Mouse (Mus musculus) lung, embryonic 14.5 days (tissue): ENCODE measurements around the gene Ppp4r3a. TPM values are rescaled to one million over a fixed set of nuclear protein-coding genes. Genes with fewer than 3 reads are reported as not detected.
"Not testable (repeated sequence)": the region's sequence is repeated elsewhere in the genome, so short reads cannot be mapped to it uniquely, and the experiment has no call there.

Source experiments
- ATAC-seq: fragments of 200-750 bp; cut with Nextera tagmentation; 2 replicates; pipeline ENCODE4 v1.8.0; 2017; ENCODE audit warnings: mild to moderate bottlenecking, moderate TSS enrichment, moderate library complexity; ENCODE audit not compliant: insufficient read depth
- DNase-seq: peaks from one replicate; pipeline ENCODE4 v3.0.0-alpha.2; 2015
- H3K27ac ChIP-seq: fragments of 300-500 bp; sonication (generic); 2 replicates; pipeline ENCODE4 v1.5.1; 2014; ENCODE audit warnings: low read depth, mild to moderate bottlenecking, moderate library complexity
- H3K27me3 ChIP-seq: fragments of 300-500 bp; sonication (generic); 2 replicates; pipeline ENCODE4 v1.6.1; 2014; ENCODE audit warnings: low read length, control low read depth; ENCODE audit not compliant: insufficient read depth
- H3K36me3 ChIP-seq: fragments of 300-500 bp; sonication (generic); 2 replicates; pipeline ENCODE4 v1.6.1; 2014; ENCODE audit warnings: control low read depth; ENCODE audit not compliant: insufficient read depth
- H3K4me1 ChIP-seq: fragments of 300-500 bp; sonication (generic); 2 replicates; pipeline ENCODE4 v1.6.1; 2014; ENCODE audit warnings: antibody characterized with exemption, control low read depth; ENCODE audit not compliant: insufficient read depth
- H3K4me2 ChIP-seq: fragments of 300-500 bp; sonication (generic); 2 replicates; pipeline ENCODE4 v1.6.1; 2014; ENCODE audit warnings: mild to moderate bottlenecking
- H3K4me3 ChIP-seq: fragments of 300-500 bp; sonication (generic); 2 replicates; pipeline ENCODE4 v1.5.1; 2014; ENCODE audit warnings: low read depth, low read length
- H3K9ac ChIP-seq: fragments of 300-500 bp; sonication (generic); 2 replicates; pipeline ENCODE4 v1.6.1; 2014
- H3K9me3 ChIP-seq: fragments of 300-500 bp; sonication (generic); 2 replicates; pipeline ENCODE4 v1.6.1; 2016; ENCODE audit warnings: low read depth, low read length, control low read depth
- CTCF ChIP-seq: IDR thresholded peaks from 2 replicates; pipeline ENCODE4 v1.5.1; 2016; ENCODE audit warnings: antibody characterized with exemption, low read depth
- WGBS: fragments of 180-500 bp; shearing (Covaris S2); extraction: QIAGEN DNeasy Blood & Tissue Kit; methylation state at CpG from one replicate; pipeline ENCODE4 v1.1.7; 2014; 5-methylcytosine and 5-hydroxymethylcytosine counted together
- polyA plus RNA-seq: library from polyadenylated mRNA; unstranded; fragments of >200 nt; fragmentation: Nextera tagmentation; extraction: Ambion mirVana; gene quantifications from 2 replicates; pipeline ENCODE4 v1.2.1, GENCODE M21; 2014

The Ppp4r3a gene
- 53.6 and 55.9 TPM in 2 replicates for polyA plus RNA-seq

GRCm38 (mm10) chr12:101083076-101083838 is at the start of gene Ppp4r3a:
Ppp4r3a (minus strand) TSS chr12:101083702.
- Histone ChIP-seq H3K4me3 (peak within 1 kb of the TSS; percentile 100), H3K36me3 (peaks cover 18% of the 10 kb centered on the region; the same call in 1 of the 2 replicates), H3K9ac (peak within 1 kb of the TSS; percentile 98), H3K9me3 (no peaks in the 10 kb centered on the region), H3K4me2 (peak within 1 kb of the TSS; percentile 96), H3K27ac (peak within 1 kb of the TSS; percentile 99), H3K4me1 (peaks cover 9% of the 10 kb centered on the region; the same call in 1 of the 2 replicates), H3K27me3 (no peaks in the 10 kb centered on the region)
- under 1% methylated on average over 90 of the region's 90 CpGs for WGBS
- ATAC-seq (peak; percentile 97), DNase-seq (peak; percentile 99)
- no peak for TF ChIP-seq CTCF

- Histone ChIP-seq H3K36me3 (no peaks in the 10 kb centered on the region), H3K27me3 (no peaks in the 10 kb centered on the region), H3K4me3 (no peak overlapping the region), H3K4me1 (no peaks in the 10 kb centered on the region), H3K27ac (no peak overlapping the region), H3K9me3 (no peaks in the 10 kb centered on the region), H3K4me2 (no peak overlapping the region), H3K9ac (no peak overlapping the region)
- 15% methylated on average over 1 of the region's 1 CpGs for WGBS
- peak; percentile 66 for TF ChIP-seq CTCF
- peak; percentile 75 for DNase-seq
- no peak for ATAC-seq
Observed at GRCm38 (mm10) chr12:101123013-101123412, 39.5 kb upstream of the Ppp4r3a start.

- not testable (repeated sequence) for H3K4me3 ChIP-seq, H3K4me2 ChIP-seq, H3K27me3 ChIP-seq, H3K36me3 ChIP-seq, H3K9ac ChIP-seq, H3K27ac ChIP-seq, H3K4me1 ChIP-seq, DNase-seq, ATAC-seq, H3K9me3 ChIP-seq
- WGBS, result 66% methylated on average over 4 of the region's 4 CpGs
Observed at GRCm38 (mm10) chr12:101122066-101122465, 38.6 kb upstream of the Ppp4r3a start.

- H3K9ac ChIP-seq, result not testable (repeated sequence)
Observed at GRCm38 (mm10) chr12:101109794-101110585, 26.5 kb upstream of the Ppp4r3a start.

DNA sequence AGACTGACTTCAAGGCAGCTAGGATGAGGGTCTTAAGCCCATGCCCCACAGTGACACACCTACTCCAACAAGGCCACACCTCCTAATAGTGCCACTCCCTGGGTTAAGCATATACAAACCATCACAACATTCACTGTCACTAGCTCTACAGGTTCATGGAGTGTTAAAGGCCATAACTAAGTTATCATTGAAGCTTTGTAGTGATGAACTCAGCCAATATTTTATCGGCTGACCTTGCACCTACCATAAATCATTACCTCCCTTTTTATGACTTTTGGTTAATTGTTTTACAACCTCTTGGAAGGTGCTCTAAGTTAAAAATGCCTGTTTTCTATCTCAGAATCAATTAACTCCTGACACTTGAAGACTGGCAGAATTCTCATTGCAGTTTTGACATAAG is 24.2 kb upstream of the Ppp4r3a start:
- WGBS, result 94% methylated on average over 1 of the region's 1 CpGs
- no peak overlapping the region for H3K4me3 ChIP-seq
- H3K9ac ChIP-seq, result no peak overlapping the region
- no peak overlapping the region for H3K27ac ChIP-seq
- H3K4me1 ChIP-seq, result no peaks in the 10 kb centered on the region
- H3K9me3 ChIP-seq, result no peaks in the 10 kb centered on the region
- ATAC-seq, result no peak
- H3K27me3 ChIP-seq, result no peaks in the 10 kb centered on the region
- no peak overlapping the region for H3K4me2 ChIP-seq
- DNase-seq, result no peak
- no peak for TF ChIP-seq CTCF
- H3K36me3 ChIP-seq, result no peaks in the 10 kb centered on the region

More at GRCm38 (mm10) chr12:101109794-101110585, 26.5 kb upstream of the Ppp4r3a start:
- not testable (repeated sequence) for H3K9me3 ChIP-seq, H3K4me3 ChIP-seq, H3K36me3 ChIP-seq, DNase-seq, H3K27ac ChIP-seq, H3K4me1 ChIP-seq, H3K27me3 ChIP-seq, H3K4me2 ChIP-seq, ATAC-seq
- 72% methylated on average over 3 of the region's 3 CpGs for WGBS

- H3K27me3 ChIP-seq, result no peaks in the 10 kb centered on the region
- H3K9me3 ChIP-seq, result no peaks in the 10 kb centered on the region
- 57% methylated on average over 5 of the region's 5 CpGs for WGBS
- no peaks in the 10 kb centered on the region for H3K4me1 ChIP-seq
- no peak for ATAC-seq
- no peaks in the 10 kb centered on the region for H3K36me3 ChIP-seq
- TF ChIP-seq CTCF, result no peak
- H3K27ac ChIP-seq, result no peak overlapping the region
- H3K4me2 ChIP-seq, result no peak overlapping the region
- no peak overlapping the region for H3K9ac ChIP-seq
- no peak for DNase-seq
- no peak overlapping the region for H3K4me3 ChIP-seq
Observed at GRCm38 (mm10) chr12:101105571-101105970, 22.1 kb upstream of the Ppp4r3a start.

DNA sequence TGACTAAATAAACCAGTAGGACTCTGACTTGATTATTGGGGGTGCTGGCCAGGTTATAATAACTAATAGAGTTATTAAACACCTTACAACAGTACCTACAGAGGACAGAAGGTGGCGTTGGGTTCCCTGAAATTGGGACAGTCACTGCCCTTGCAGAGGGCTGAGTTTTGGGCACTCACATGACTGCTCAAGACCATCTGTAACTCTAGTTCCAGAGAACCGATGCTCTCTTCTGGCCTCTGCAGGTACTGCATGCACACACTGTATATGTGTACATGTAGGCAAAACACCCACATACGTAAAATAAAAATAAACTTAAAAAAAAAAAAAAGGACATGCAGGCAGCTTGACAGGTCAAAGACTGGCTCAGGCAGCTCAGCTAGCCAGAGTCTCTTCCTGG is 19.1 kb upstream of the Ppp4r3a start:
- 72% methylated on average over 3 of the region's 3 CpGs for WGBS
- ATAC-seq, result no peak
- DNase-seq, result peak; percentile 58

GRCm38 (mm10) chr12:101093678-101094077 is 10.2 kb upstream of the Ppp4r3a start:
- not testable (repeated sequence) for H3K9ac ChIP-seq, ATAC-seq, H3K27ac ChIP-seq, H3K4me1 ChIP-seq, H3K4me3 ChIP-seq, DNase-seq, H3K36me3 ChIP-seq, H3K4me2 ChIP-seq, H3K9me3 ChIP-seq, H3K27me3 ChIP-seq
- 59% methylated on average over 3 of the region's 3 CpGs for WGBS

More for the DNA sequence above, 19.1 kb upstream of the Ppp4r3a start:
- Histone ChIP-seq H3K4me3 (no peak overlapping the region), H3K9ac (no peak overlapping the region), H3K4me2 (no peak overlapping the region), H3K9me3 (no peaks in the 10 kb centered on the region), H3K4me1 (no peaks in the 10 kb centered on the region), H3K27me3 (no peaks in the 10 kb centered on the region), H3K27ac (no peak overlapping the region), H3K36me3 (no peaks in the 10 kb centered on the region)
- peak; percentile 47 for TF ChIP-seq CTCF
